Mouse (Mus musculus) liver, embryonic 14.5 days (tissue): ENCODE measurements around the gene Sorcs2. TPM values are rescaled to one million over a fixed set of nuclear protein-coding genes. Genes with fewer than 3 reads are reported as not detected.

Source experiments
- ATAC-seq: fragments of 200-750 bp; cut with Nextera tagmentation; 2 replicates; pipeline ENCODE4 v1.8.0; 2017; ENCODE audit warnings: moderate number of reproducible peaks, mild to moderate bottlenecking, moderate library complexity; ENCODE audit not compliant: insufficient read depth
- DNase-seq, 3 experiments: peaks; one replicate each; pipeline ENCODE4 v3.0.0-alpha.2; 2012 to 2013; ENCODE audit warnings: low read depth in 3 of 3, low spot score in 3 of 3
- H3K27ac ChIP-seq: fragments of 300-500 bp; sonication (generic); 2 replicates; pipeline ENCODE4 v1.5.1; 2014; ENCODE audit warnings: moderate library complexity, mild to moderate bottlenecking, control low read depth, inconsistent platforms
- H3K27me3 ChIP-seq: fragments of 300-500 bp; sonication (generic); 2 replicates; pipeline ENCODE4 v1.6.1; 2014; ENCODE audit warnings: mild to moderate bottlenecking, low read length, moderate library complexity; ENCODE audit not compliant: control insufficient read depth, insufficient read depth
- H3K36me3 ChIP-seq: fragments of 300-500 bp; sonication (generic); replicated peaks from 2 replicates; pipeline ENCODE4 v1.6.1; 2014; ENCODE audit warnings: low read depth; ENCODE audit not compliant: control insufficient read depth, insufficient read depth
- H3K4me1 ChIP-seq, 2 experiments: fragments of 200-500 bp in 1 of 2; fragments of 300-500 bp in 1 of 2; sonication (generic) in 1 of 2; replicated peaks; 2 replicates each; pipeline ENCODE4 v1.6.1; 2012 to 2014; ENCODE audit warnings: antibody characterized with exemption in 1 of 2, inconsistent platforms in 1 of 2, low read length in 1 of 2; ENCODE audit not compliant: control insufficient read depth in 2 of 2, insufficient read depth in 2 of 2
- H3K4me2 ChIP-seq: fragments of 300-500 bp; sonication (generic); 2 replicates; pipeline ENCODE4 v1.6.1; 2014; ENCODE audit warnings: low read depth, mild to moderate bottlenecking, control low read depth, moderate library complexity
- H3K4me3 ChIP-seq, 2 experiments: fragments of 200-500 bp in 1 of 2; fragments of 300-500 bp in 1 of 2; sonication (generic) in 1 of 2; 2 replicates each; pipeline ENCODE4 v1.5.1; 2012 to 2014; ENCODE audit warnings: low read depth in 2 of 2, low read length in 2 of 2, mild to moderate bottlenecking in 2 of 2, control low read depth in 1 of 2, inconsistent platforms in 1 of 2, moderate library complexity in 1 of 2; ENCODE audit not compliant: insufficient read depth in 1 of 2
- H3K9ac ChIP-seq: fragments of 300-500 bp; sonication (generic); replicated peaks from 2 replicates; pipeline ENCODE4 v1.6.1; 2014; ENCODE audit warnings: mild to moderate bottlenecking, control low read depth, moderate library complexity
- H3K9me3 ChIP-seq: fragments of 300-500 bp; sonication (generic); 2 replicates; pipeline ENCODE4 v1.6.1; 2016; ENCODE audit warnings: low read length, mixed read lengths; ENCODE audit not compliant: control insufficient read depth
- CTCF ChIP-seq: IDR thresholded peaks from 2 replicates; pipeline ENCODE4 v1.5.1; 2016; ENCODE audit warnings: antibody characterized with exemption, low read depth, control low read depth
- EP300 ChIP-seq: IDR thresholded peaks from 2 replicates; pipeline ENCODE4 v1.6.1; 2016; ENCODE audit warnings: antibody characterized with exemption, low read depth
- WGBS: fragments of 180-500 bp; shearing (Covaris S2); extraction: QIAGEN DNeasy Blood & Tissue Kit; methylation state at CpG from one replicate; pipeline ENCODE4 v1.1.7; 2014; ENCODE audit not compliant: insufficient replicate concordance; 5-methylcytosine and 5-hydroxymethylcytosine counted together
- polyA plus RNA-seq, 2 experiments: library from polyadenylated mRNA; depleted of rRNA in 1 of 2; stranded (reverse) in 1 of 2; unstranded in 1 of 2; fragments of >200 nt; fragmentation: Nextera tagmentation in 1 of 2; extraction: Ambion mirVana in 1 of 2; gene quantifications; 2 replicates each; pipeline versions ENCODE4 v1.2.1 to v1.2.3; 2012 to 2014

Gene Sorcs2
- polyA plus RNA-seq, 2 experiments = 0.17 to 0.33 TPM

DNA sequence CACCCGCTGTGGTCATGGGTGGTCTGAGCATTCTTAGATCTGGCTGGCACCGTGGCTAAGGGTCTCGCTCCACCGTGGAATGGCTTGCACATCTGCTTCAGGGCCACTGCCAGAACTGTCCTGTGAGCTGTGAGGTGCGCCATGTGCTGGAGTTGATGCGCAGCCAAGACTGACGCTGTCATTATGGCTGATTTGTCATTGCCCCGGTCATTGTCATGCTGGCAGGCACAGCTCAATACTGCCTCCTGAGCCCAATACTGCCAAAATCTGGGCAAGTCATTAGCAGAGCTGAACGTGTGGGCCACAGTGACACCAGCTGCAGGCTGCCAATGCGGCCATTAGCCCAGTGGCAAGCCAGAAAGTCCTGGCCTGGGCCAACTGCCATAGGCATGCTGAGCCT lies 390.3 kb downstream of the Sorcs2 start:
- TF ChIP-seq EP300 (no peak), CTCF (no peak)
- ATAC-seq (no peak), DNase-seq (no peak)
- no peak overlapping the region for H3K4me2 ChIP-seq
- no peaks in the 10 kb centered on the region for H3K9me3 ChIP-seq
- 69% methylated on average over 10 of the region's 10 CpGs for WGBS
- no peaks in the 10 kb centered on the region for H3K4me1 ChIP-seq
- H3K4me3 ChIP-seq = no peak overlapping the region
- no peak overlapping the region for H3K27ac ChIP-seq
- no peaks in the 10 kb centered on the region for H3K36me3 ChIP-seq
- H3K9ac ChIP-seq = no peak overlapping the region
- no peaks in the 10 kb centered on the region for H3K27me3 ChIP-seq

DNA sequence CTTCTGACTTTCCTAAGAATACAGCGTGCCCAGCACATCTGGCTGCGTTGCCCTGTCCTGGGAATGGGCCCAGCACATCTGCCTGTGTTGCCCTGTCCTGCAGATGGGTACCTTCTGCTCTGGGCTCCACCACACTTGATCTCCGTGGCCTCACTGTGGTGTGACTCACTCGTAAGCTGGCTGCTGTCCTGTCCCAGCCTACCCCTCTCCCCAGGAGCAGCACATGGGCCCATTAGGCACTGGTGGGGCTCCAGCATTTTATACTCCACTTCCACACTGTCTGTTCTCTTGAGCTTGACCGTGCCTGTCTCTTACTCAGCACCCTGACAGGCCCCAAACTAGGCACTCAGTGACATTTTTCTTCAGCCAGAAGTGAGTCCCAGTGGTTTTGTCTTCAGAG lies 391.4 kb downstream of the Sorcs2 start:
- no peak for ATAC-seq
- DNase-seq = no peak
- Histone ChIP-seq H3K9ac (no peak overlapping the region), H3K36me3 (no peaks in the 10 kb centered on the region), H3K4me3 (no peak overlapping the region), H3K4me2 (no peak overlapping the region), H3K9me3 (no peaks in the 10 kb centered on the region), H3K27ac (no peak overlapping the region), H3K4me1 (no peaks in the 10 kb centered on the region), H3K27me3 (no peaks in the 10 kb centered on the region)
- WGBS = 38% methylated on average over 5 of the region's 5 CpGs
- no peak for TF ChIP-seq EP300
- TF ChIP-seq CTCF = no peak

DNA sequence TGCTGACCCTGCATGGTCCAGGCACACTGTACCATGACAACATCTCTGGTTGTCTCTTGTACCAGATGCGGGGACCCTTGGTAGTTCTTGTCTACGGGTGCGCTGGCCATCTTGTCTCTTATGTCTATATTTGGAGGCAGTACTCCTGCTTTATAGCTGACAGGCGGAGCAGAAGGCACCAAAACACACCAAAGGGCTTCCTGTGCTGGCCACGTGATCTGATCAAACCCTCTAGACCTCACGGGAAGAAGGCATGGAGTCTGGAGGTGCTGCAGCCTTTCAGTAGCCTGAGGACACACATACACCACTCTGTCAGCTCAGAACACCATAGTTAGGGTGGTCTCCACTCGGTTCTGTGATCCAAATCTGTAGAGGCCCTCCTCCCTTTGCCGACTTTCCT lies 391.8 kb downstream of the Sorcs2 start:
- no peak for TF ChIP-seq EP300
- TF ChIP-seq CTCF = no peak
- no peaks in the 10 kb centered on the region for H3K36me3 ChIP-seq
- ATAC-seq (no peak), DNase-seq (no peak)
- WGBS = 42% methylated on average over 8 of the region's 8 CpGs
- H3K4me1 ChIP-seq = no peaks in the 10 kb centered on the region
- no peak overlapping the region for H3K4me3 ChIP-seq
- H3K27ac ChIP-seq = no peak overlapping the region
- no peaks in the 10 kb centered on the region for H3K9me3 ChIP-seq
- H3K27me3 ChIP-seq = no peaks in the 10 kb centered on the region
- no peak overlapping the region for H3K9ac ChIP-seq
- H3K4me2 ChIP-seq = no peak overlapping the region

DNA sequence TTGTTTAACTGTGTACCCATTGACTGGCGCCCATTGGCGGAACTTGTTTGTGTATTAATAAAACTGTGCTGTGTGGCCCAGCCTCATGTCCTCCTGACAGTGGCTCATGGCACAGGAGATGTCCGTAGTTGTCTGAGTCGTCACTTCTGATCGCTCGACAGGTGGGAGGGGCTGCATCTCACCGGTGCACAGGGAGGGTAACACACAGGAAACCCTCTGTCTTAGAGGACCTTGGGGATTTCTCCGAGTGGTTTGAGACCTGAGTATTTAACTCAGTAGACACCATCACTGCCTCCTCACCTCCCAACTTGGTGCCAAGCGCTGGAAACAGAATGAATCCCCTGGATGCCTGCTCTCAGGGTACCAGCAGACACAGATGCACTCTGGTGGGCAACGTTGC lies 394.1 kb downstream of the Sorcs2 start:
- Histone ChIP-seq H3K4me1 (no peaks in the 10 kb centered on the region), H3K36me3 (no peaks in the 10 kb centered on the region), H3K4me3 (no peak overlapping the region), H3K9me3 (no peaks in the 10 kb centered on the region), H3K4me2 (no peak overlapping the region), H3K27ac (no peak overlapping the region), H3K27me3 (no peaks in the 10 kb centered on the region), H3K9ac (no peak overlapping the region)
- 52% methylated on average over 10 of the region's 10 CpGs for WGBS
- DNase-seq (no peak), ATAC-seq (no peak)
- no peak for TF ChIP-seq CTCF
- TF ChIP-seq EP300 = no peak

DNA sequence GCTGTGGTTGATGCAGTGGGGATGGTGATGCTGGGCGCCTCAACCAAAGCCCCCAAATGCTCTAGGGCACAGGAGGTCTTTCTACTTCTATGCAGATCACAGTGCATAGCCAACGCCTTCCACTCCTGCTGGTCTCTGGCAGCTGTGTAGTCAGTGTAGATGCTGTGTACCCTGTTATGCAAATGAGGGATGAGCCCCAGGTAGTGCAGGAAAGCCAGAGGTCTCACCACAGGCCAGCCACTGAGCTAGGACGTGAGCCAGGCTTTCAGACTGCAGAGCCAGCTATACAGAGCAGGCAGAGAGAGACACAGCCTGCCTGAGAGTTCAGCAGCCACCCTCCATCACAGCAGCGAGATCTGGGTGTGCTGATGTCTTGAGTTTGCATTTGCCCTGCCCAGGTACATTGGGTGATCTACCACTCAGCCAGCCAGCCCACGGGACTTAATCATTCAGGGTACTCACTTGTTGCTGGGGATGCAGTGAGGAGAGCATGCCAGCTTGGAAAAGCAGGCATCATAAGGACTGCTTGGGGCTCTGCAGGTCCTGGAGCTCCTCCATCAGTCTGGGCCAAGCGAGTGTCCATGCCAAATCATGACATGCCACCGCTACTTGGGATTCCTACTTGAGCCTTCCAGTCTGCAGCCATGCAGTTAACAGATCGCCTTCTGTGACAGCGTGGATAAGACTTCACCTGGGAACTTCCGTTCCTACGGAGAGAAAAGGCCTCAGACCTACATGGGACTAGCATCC lies 407.8 kb downstream of the Sorcs2 start:
- no peaks in the 10 kb centered on the region for H3K27me3 ChIP-seq
- DNase-seq = no peak
- no peaks in the 10 kb centered on the region for H3K9me3 ChIP-seq
- H3K9ac ChIP-seq = no peak overlapping the region
- H3K36me3 ChIP-seq = no peaks in the 10 kb centered on the region
- TF ChIP-seq EP300 = no peak
- TF ChIP-seq CTCF = no peak
- 69% methylated on average over 11 of the region's 11 CpGs for WGBS
- no peak overlapping the region for H3K27ac ChIP-seq
- no peaks in the 10 kb centered on the region for H3K4me1 ChIP-seq
- no peak for ATAC-seq
- no peak overlapping the region for H3K4me3 ChIP-seq
- no peak overlapping the region for H3K4me2 ChIP-seq
